Comparison of ENCODE assay signal across 11 mouse cellular contexts in genomic region chr7:100496791-100497190, GRCm38 (mm10). TPM values are rescaled to one million over a fixed set of nuclear protein-coding genes. Genes with fewer than 3 reads are reported as not detected.
DNase-seq lines count a peak whose midpoint lies in the region; ATAC-seq lines count a peak whose summit lies in the region.
"Had no signal": no experiment of that assay in that cellular context is flagged by ENCODE, and none has a peak within 500 bp of the region (broad histone marks: within the 10 kb centered on the region; RNA-seq: fewer than 3 reads in every experiment).

No protein-coding gene starts in this region.

- no peaks in the 10 kb centered on the region for H3K9me3 ChIP-seq in heart, embryonic 10.5 days
- H3K9me3 ChIP-seq in heart, embryonic 12.5 days (replicated peaks), result no peaks in the 10 kb centered on the region
- no peaks in the 10 kb centered on the region for H3K9me3 ChIP-seq in neural tube, embryonic 15.5 days (replicated peaks)
- H3K9me3 ChIP-seq in hindbrain, embryonic 15.5 days, result no peaks in the 10 kb centered on the region
- H3K9me3 ChIP-seq: embryonic facial prominence, embryonic 12.5 days had no signal

- ATAC-seq in heart, embryonic 12.5 days (ENCODE audit: insufficient number of reproducible peaks, low FRiP score), result no peak
- no peak for ATAC-seq in neural tube, embryonic 15.5 days (ENCODE audit: low FRiP score)
- no peak for ATAC-seq in hindbrain, embryonic 15.5 days (ENCODE audit: low FRiP score, low read depth)

- DNase-seq in heart, embryonic 10.5 days (ENCODE audit: low spot score), result no peak
- no peak for DNase-seq in neural tube, embryonic 10.5 days (ENCODE audit: extremely low spot score, low spot score)
- DNase-seq in splenic B cell, adult 2 months (ENCODE audit: low read depth, low spot score), result peak; percentile 15
- DNase-seq in c-Kit-positive CD71-positive TER-119-positive erythroid progenitor cells, embryonic 14.5 days (ENCODE audit: low spot score), result no peak
- no peak for DNase-seq in lung, postnatal 36 days
- DNase-seq: cerebellum, adult 11 months; kidney, adult 18-20 months had no signal

- peaks cover 62% of the 10 kb centered on the region for H3K4me1 ChIP-seq in heart, embryonic 10.5 days
- H3K4me1 ChIP-seq in heart, embryonic 12.5 days (replicated peaks), result peaks cover 59% of the 10 kb centered on the region
- peaks cover 42% of the 10 kb centered on the region for H3K4me1 ChIP-seq in neural tube, embryonic 15.5 days
- peaks cover 45% of the 10 kb centered on the region for H3K4me1 ChIP-seq in hindbrain, embryonic 15.5 days (replicated peaks)

- peaks cover 38% of the 10 kb centered on the region for H3K36me3 ChIP-seq in heart, embryonic 10.5 days
- H3K36me3 ChIP-seq in heart, embryonic 12.5 days, result peaks cover 43% of the 10 kb centered on the region
- H3K36me3 ChIP-seq in neural tube, embryonic 15.5 days, result no peaks in the 10 kb centered on the region
- H3K36me3 ChIP-seq in hindbrain, embryonic 15.5 days, result no peaks in the 10 kb centered on the region
- peaks cover 34% of the 10 kb centered on the region for H3K36me3 ChIP-seq in splenic B cell, adult 2 months (ENCODE audit: control insufficient read depth, insufficient read depth, low read length, poor library complexity, severe bottlenecking)

- no peaks in the 10 kb centered on the region for H3K27me3 ChIP-seq in heart, embryonic 10.5 days (ENCODE audit: insufficient read depth, poor library complexity, severe bottlenecking)
- no peaks in the 10 kb centered on the region for H3K27me3 ChIP-seq in heart, embryonic 12.5 days (replicated peaks)
- H3K27me3 ChIP-seq in neural tube, embryonic 15.5 days (replicated peaks), result peaks cover 6% of the 10 kb centered on the region; the same call in 1 of the 2 replicates
- no peaks in the 10 kb centered on the region for H3K27me3 ChIP-seq in hindbrain, embryonic 15.5 days
- no peaks in the 10 kb centered on the region for H3K27me3 ChIP-seq in splenic B cell, adult 2 months (ENCODE audit: control insufficient read depth, insufficient read depth, low read length, poor library complexity, severe bottlenecking)

- H3K4me3 ChIP-seq in heart, embryonic 10.5 days, result no peak overlapping the region
- H3K4me3 ChIP-seq in heart, embryonic 12.5 days, result no peak overlapping the region
- H3K4me3 ChIP-seq in neural tube, embryonic 15.5 days (replicated peaks), result no peak overlapping the region
- H3K4me3 ChIP-seq in hindbrain, embryonic 15.5 days, result no peak overlapping the region
- H3K4me3 ChIP-seq: embryonic facial prominence, embryonic 12.5 days had no signal

- 91% methylated on average over 9 of the region's 9 CpGs for WGBS in heart, embryonic 10.5 days
- 96% methylated on average over 9 of the region's 9 CpGs for WGBS in heart, embryonic 12.5 days
- over 99% methylated on average over 9 of the region's 9 CpGs for WGBS in neural tube, embryonic 15.5 days
- 97% methylated on average over 9 of the region's 9 CpGs for WGBS in hindbrain, embryonic 15.5 days

- H3K4me2 ChIP-seq in heart, embryonic 12.5 days, result no peak overlapping the region
- H3K4me2 ChIP-seq in neural tube, embryonic 15.5 days, result no peak overlapping the region
- no peak overlapping the region for H3K4me2 ChIP-seq in hindbrain, embryonic 15.5 days

- no peak overlapping the region for H3K9ac ChIP-seq in heart, embryonic 12.5 days
- no peak overlapping the region for H3K9ac ChIP-seq in neural tube, embryonic 15.5 days (replicated peaks)
- H3K9ac ChIP-seq in hindbrain, embryonic 15.5 days, result no peak overlapping the region

- peak overlapping the region; percentile 83 for H3K27ac ChIP-seq in heart, embryonic 10.5 days
- no peak overlapping the region for H3K27ac ChIP-seq in heart, embryonic 12.5 days (ENCODE audit: poor library complexity, severe bottlenecking)
- H3K27ac ChIP-seq in neural tube, embryonic 15.5 days (replicated peaks), result peak overlapping the region; percentile 82; the same call in 1 of the 2 replicates
- peak overlapping the region; percentile 79; the same call in 1 of the 2 replicates for H3K27ac ChIP-seq in hindbrain, embryonic 15.5 days (replicated peaks)

RNA-seq across cellular contexts. Expression of gene Ucp2, which starts 3.7 kb away (rescaled TPM):
- polyA plus RNA-seq in heart, embryonic 10.5 days (2016; fragmentation: Nextera tagmentation; extraction: Ambion mirVana), result 165 and 231 TPM in 2 replicates
- polyA plus RNA-seq in heart, embryonic 12.5 days (2016; fragmentation: Nextera tagmentation; extraction: Ambion mirVana), result 240 and 245 TPM in 2 replicates
- polyA plus RNA-seq in neural tube, embryonic 15.5 days (2015; fragmentation: Nextera tagmentation; extraction: Ambion mirVana), result 71.5 and 149 TPM in 2 replicates
- 77.4 and 81.8 TPM in 2 replicates for polyA plus RNA-seq in hindbrain, embryonic 15.5 days (2015; fragmentation: Nextera tagmentation; extraction: Ambion mirVana)

RNA-seq across cellular contexts. Expression of gene Dnajb13, which starts 18.0 kb away (rescaled TPM):
- polyA plus RNA-seq in heart, embryonic 10.5 days (2016; fragmentation: Nextera tagmentation; extraction: Ambion mirVana), result 0.22 and 0.35 TPM in 2 replicates
- 0.10 and 0.28 TPM in 2 replicates for polyA plus RNA-seq in heart, embryonic 12.5 days (2016; fragmentation: Nextera tagmentation; extraction: Ambion mirVana)
- polyA plus RNA-seq in neural tube, embryonic 15.5 days (2015; fragmentation: Nextera tagmentation; extraction: Ambion mirVana), result 3.5 and 3.7 TPM in 2 replicates
- polyA plus RNA-seq in hindbrain, embryonic 15.5 days (2015; fragmentation: Nextera tagmentation; extraction: Ambion mirVana), result 4.1 and 7.1 TPM in 2 replicates

RNA-seq across cellular contexts. Expression of gene Ucp3, which starts 24.0 kb away (rescaled TPM):
- polyA plus RNA-seq in heart, embryonic 10.5 days (2016; fragmentation: Nextera tagmentation; extraction: Ambion mirVana), result 0.05 and 0.14 TPM in 2 replicates
- polyA plus RNA-seq in heart, embryonic 12.5 days (2016; fragmentation: Nextera tagmentation; extraction: Ambion mirVana), result 0.10 and 0.20 TPM in 2 replicates
- not detected in 2 replicates for polyA plus RNA-seq in neural tube, embryonic 15.5 days (2015; fragmentation: Nextera tagmentation; extraction: Ambion mirVana)
- not detected in 2 replicates for polyA plus RNA-seq in hindbrain, embryonic 15.5 days (2015; fragmentation: Nextera tagmentation; extraction: Ambion mirVana)
- polyA plus RNA-seq: embryonic facial prominence, embryonic 12.5 days had no signal

RNA-seq across cellular contexts. Expression of gene Coa4, which starts 40.1 kb away (rescaled TPM):
- 26.4 and 31.3 TPM in 2 replicates for polyA plus RNA-seq in heart, embryonic 10.5 days (2016; fragmentation: Nextera tagmentation; extraction: Ambion mirVana)
- polyA plus RNA-seq in heart, embryonic 12.5 days (2016; fragmentation: Nextera tagmentation; extraction: Ambion mirVana), result 18.9 and 19.2 TPM in 2 replicates
- 15.3 and 16.9 TPM in 2 replicates for polyA plus RNA-seq in neural tube, embryonic 15.5 days (2015; fragmentation: Nextera tagmentation; extraction: Ambion mirVana)
- polyA plus RNA-seq in hindbrain, embryonic 15.5 days (2015; fragmentation: Nextera tagmentation; extraction: Ambion mirVana), result 15.8 and 17.8 TPM in 2 replicates
